Mouse (Mus musculus): ENCODE results near the gene Acaca. TPM values are rescaled to one million over a fixed set of nuclear protein-coding genes. Genes with fewer than 3 reads are reported as not detected.

Gene Acaca
- polyA plus RNA-seq, 1 experiment from 2014 or later: 14.4 TPM

DNA sequence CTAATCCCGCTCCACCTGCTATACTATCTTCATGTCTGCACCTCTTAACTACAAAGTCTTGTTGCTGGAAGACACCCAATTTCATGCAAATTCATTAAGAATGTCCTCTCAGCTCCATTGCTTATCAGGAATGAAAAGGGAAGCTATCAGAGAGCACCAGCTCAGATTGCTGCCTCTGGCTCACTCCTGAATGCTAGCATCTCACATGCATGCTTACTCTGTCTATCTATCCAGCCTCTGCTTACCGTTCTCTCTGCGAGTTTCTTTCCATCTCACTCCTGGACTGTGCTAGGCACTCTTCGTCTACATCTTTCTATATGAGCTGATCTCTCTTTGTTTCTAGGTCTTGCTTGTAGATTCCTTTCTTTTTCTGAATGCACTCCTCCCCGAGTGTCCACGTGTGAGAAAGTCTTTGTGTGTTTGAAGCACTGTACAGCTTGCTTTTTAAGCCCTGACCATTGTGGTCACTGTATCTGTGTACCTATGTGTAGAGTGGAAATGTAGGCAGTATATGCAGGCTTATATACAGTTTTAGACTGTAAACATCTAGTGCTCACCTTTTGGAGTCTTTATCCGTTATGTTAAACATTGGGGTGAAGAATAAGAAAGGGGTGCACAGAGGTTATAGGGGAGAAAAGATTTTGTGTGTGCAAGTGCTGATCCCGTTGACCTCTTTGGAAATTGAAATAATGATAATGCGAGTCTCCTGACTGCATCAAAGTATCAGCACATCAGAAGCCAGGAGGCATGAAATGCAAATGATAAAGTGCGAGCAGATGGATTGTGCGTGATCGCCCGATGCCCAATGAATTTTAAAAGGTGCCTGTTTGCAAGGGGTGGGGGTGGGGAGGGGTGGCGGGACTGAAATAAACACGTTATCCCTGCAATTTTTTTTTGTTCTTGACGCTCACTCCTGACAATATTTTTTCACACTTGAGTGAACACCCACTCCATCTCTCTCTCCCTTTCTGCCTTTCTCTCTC lies 219.7 kb downstream of the Acaca start:
- H3K4me3 ChIP-seq (replicated peaks): no peak overlapping the region
- H3K4me1 ChIP-seq: no peaks in the 10 kb centered on the region
- H3K36me3 ChIP-seq: no peaks in the 10 kb centered on the region; the same call in 1 of the 2 replicates
- no peak overlapping the region for H3K4me2 ChIP-seq
- WGBS: 83% methylated on average over 16 of the region's 16 CpGs
- H3K9me3 ChIP-seq (replicated peaks): no peaks in the 10 kb centered on the region
- H3K27ac ChIP-seq: no peak overlapping the region
- H3K27me3 ChIP-seq: no peaks in the 10 kb centered on the region
- no peak for ATAC-seq (replicated peaks; ENCODE audit: low FRiP score)
- H3K9ac ChIP-seq: no peak overlapping the region

GRCm38 (mm10) chr11:84351150-84351549 lies 221.7 kb downstream of the Acaca start:
- no peak overlapping the region for H3K4me3 ChIP-seq (replicated peaks)

GRCm38 (mm10) chr11:84353058-84353726 lies 223.7 kb downstream of the Acaca start:
- no peak overlapping the region for H3K4me2 ChIP-seq
- no peak for ATAC-seq (replicated peaks; ENCODE audit: low FRiP score)
- H3K27me3 ChIP-seq: no peaks in the 10 kb centered on the region
- 84% methylated on average over 7 of the region's 7 CpGs for WGBS
- H3K4me1 ChIP-seq: peaks cover 6% of the 10 kb centered on the region; the same call in 1 of the 2 replicates
- H3K9ac ChIP-seq: no peak overlapping the region
- no peak overlapping the region for H3K27ac ChIP-seq
- H3K9me3 ChIP-seq (replicated peaks): no peaks in the 10 kb centered on the region
- no peak overlapping the region for H3K4me3 ChIP-seq (replicated peaks)
- H3K36me3 ChIP-seq: no peaks in the 10 kb centered on the region; the same call in 1 of the 2 replicates

More at GRCm38 (mm10) chr11:84351150-84351549, 221.7 kb downstream of the Acaca start:
- no peaks in the 10 kb centered on the region for H3K27me3 ChIP-seq
- H3K36me3 ChIP-seq: no peaks in the 10 kb centered on the region; the same call in 1 of the 2 replicates
- H3K9me3 ChIP-seq (replicated peaks): no peaks in the 10 kb centered on the region
- H3K4me2 ChIP-seq: no peak overlapping the region
- no peak for ATAC-seq (replicated peaks; ENCODE audit: low FRiP score)
- H3K9ac ChIP-seq: no peak overlapping the region
- 93% methylated on average over 1 of the region's 1 CpGs for WGBS
- peaks cover 4% of the 10 kb centered on the region; the same call in 1 of the 2 replicates for H3K4me1 ChIP-seq
- no peak overlapping the region for H3K27ac ChIP-seq

- ATAC-seq (replicated peaks; ENCODE audit: low FRiP score): no peak
- no peaks in the 10 kb centered on the region; the same call in 1 of the 2 replicates for H3K36me3 ChIP-seq
Observed at GRCm38 (mm10) chr11:84357304-84357703, 227.8 kb downstream of the Acaca start.

GRCm38 (mm10) chr11:84357771-84358170 lies 228.3 kb downstream of the Acaca start:
- no peak overlapping the region for H3K9ac ChIP-seq
- no peak overlapping the region for H3K27ac ChIP-seq
- no peaks in the 10 kb centered on the region for H3K9me3 ChIP-seq (replicated peaks)
- no peak for ATAC-seq (replicated peaks; ENCODE audit: low FRiP score)
- H3K27me3 ChIP-seq: no peaks in the 10 kb centered on the region
- H3K4me1 ChIP-seq: peaks cover 20% of the 10 kb centered on the region
- 69% methylated on average over 2 of the region's 2 CpGs for WGBS
- H3K36me3 ChIP-seq: no peaks in the 10 kb centered on the region; the same call in 1 of the 2 replicates
- H3K4me3 ChIP-seq (replicated peaks): no peak overlapping the region
- no peak overlapping the region for H3K4me2 ChIP-seq

More at GRCm38 (mm10) chr11:84357304-84357703, 227.8 kb downstream of the Acaca start:
- Histone ChIP-seq H3K4me2 (no peak overlapping the region), H3K27ac (no peak overlapping the region), H3K9ac (no peak overlapping the region), H3K4me3 (replicated peaks) (no peak overlapping the region), H3K4me1 (peaks cover 15% of the 10 kb centered on the region), H3K9me3 (replicated peaks) (no peaks in the 10 kb centered on the region), H3K27me3 (no peaks in the 10 kb centered on the region)
- WGBS: 82% methylated on average over 3 of the region's 3 CpGs

DNA sequence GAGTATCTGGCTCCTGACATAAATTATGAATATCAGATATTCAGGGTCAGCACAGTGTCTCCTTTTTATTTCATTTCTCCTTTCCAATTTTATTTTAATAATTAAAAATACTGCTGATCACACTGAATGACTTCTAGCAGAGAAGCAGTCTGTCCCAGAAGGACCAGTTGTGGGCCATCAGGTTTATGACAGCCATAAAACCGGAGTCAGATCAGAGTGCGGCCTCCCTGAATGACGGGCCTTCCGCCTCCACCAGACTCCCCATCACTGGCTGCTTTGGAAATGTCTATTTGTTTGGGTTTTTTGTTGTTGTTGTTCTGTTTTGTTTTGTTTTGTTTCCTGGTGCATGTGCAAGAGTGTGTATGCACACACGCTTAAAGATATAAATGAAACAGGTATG lies 232.1 kb downstream of the Acaca start:
- H3K27ac ChIP-seq: no peak overlapping the region
- ATAC-seq (replicated peaks; ENCODE audit: low FRiP score): no peak
- H3K9ac ChIP-seq: no peak overlapping the region
- H3K4me2 ChIP-seq: no peak overlapping the region
- H3K27me3 ChIP-seq: no peaks in the 10 kb centered on the region
- no peak overlapping the region for H3K4me3 ChIP-seq (replicated peaks)
- H3K4me1 ChIP-seq: peaks cover 20% of the 10 kb centered on the region
- WGBS: 40% methylated on average over 5 of the region's 5 CpGs
- no peaks in the 10 kb centered on the region for H3K9me3 ChIP-seq (replicated peaks)
- H3K36me3 ChIP-seq: peaks cover 13% of the 10 kb centered on the region; the same call in 1 of the 2 replicates

DNA sequence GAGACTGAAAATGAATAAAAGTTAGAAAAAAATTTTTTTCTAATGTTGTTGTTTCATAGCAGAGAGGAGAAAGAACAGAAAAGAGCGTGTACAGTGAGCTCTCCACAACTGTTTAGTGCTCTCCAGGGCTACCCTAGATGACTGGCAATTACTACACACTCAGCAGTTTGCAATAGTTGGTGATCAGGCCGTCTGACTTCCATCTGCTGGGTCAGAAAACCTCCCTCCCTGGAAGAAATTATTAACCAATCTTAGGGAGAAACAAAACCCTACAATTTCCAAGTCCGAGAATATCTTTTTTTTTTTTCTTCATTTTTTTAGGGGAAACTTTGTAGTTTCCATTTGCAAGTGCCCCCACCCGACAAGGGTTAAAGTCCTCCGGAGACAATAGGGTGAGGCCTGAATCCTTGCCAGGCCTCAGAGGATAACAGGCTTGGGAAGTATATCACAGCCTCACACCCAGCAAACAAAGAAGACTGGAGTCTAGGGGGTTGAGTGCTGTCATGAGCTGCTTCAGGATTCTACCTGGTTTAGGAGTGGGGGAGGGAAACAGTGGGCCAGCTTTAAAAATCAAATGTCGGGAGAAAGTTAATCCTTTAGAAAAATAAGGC lies 233.3 kb downstream of the Acaca start:
- no peak overlapping the region for H3K4me2 ChIP-seq
- ATAC-seq (replicated peaks; ENCODE audit: low FRiP score): no peak

GRCm38 (mm10) chr11:84365313-84365712 lies 235.8 kb downstream of the Acaca start:
- H3K4me2 ChIP-seq: no peak overlapping the region
- no peak overlapping the region for H3K4me3 ChIP-seq (replicated peaks)
- peaks cover 13% of the 10 kb centered on the region; the same call in 1 of the 2 replicates for H3K36me3 ChIP-seq
- ATAC-seq (replicated peaks; ENCODE audit: low FRiP score): no peak
- no peaks in the 10 kb centered on the region for H3K9me3 ChIP-seq (replicated peaks)
- 71% methylated on average over 1 of the region's 1 CpGs for WGBS
- H3K4me1 ChIP-seq: peaks cover 18% of the 10 kb centered on the region
- H3K27ac ChIP-seq: no peak overlapping the region
- no peak overlapping the region for H3K9ac ChIP-seq
- no peaks in the 10 kb centered on the region for H3K27me3 ChIP-seq

More for the DNA sequence above, 233.3 kb downstream of the Acaca start:
- Histone ChIP-seq H3K4me3 (replicated peaks) (no peak overlapping the region), H3K36me3 (peaks cover 13% of the 10 kb centered on the region; the same call in 1 of the 2 replicates), H3K4me1 (peaks cover 18% of the 10 kb centered on the region), H3K27ac (no peak overlapping the region), H3K9me3 (replicated peaks) (no peaks in the 10 kb centered on the region), H3K9ac (no peak overlapping the region), H3K27me3 (no peaks in the 10 kb centered on the region)
- 34% methylated on average over 6 of the region's 6 CpGs for WGBS

DNA sequence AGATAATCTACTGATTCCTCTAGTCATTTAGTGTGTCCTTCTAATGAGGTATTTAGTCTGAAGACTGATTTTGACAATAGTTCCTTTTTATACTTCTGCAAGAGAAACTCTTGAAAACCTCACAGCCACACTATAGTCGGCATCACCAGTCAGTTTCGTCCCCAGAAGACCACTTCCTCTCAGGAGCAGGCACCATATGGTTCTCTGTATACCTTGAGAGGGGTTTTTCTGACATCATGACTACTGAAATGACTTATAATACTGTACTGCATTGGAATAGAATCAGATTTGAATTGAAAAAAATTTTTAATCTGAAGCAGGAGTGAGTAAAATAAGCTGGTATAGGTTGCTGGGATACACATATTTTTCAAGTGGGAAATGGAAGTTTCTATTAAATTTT lies 239.4 kb downstream of the Acaca start:
- Histone ChIP-seq H3K36me3 (peaks cover 26% of the 10 kb centered on the region), H3K27me3 (no peaks in the 10 kb centered on the region), H3K4me1 (no peaks in the 10 kb centered on the region), H3K4me2 (no peak overlapping the region), H3K9me3 (replicated peaks) (no peaks in the 10 kb centered on the region), H3K9ac (no peak overlapping the region), H3K27ac (no peak overlapping the region), H3K4me3 (replicated peaks) (no peak overlapping the region)
- ATAC-seq (replicated peaks; ENCODE audit: low FRiP score): no peak
- WGBS: 86% methylated on average over 2 of the region's 2 CpGs

GRCm38 (mm10) chr11:84373122-84373521 lies 243.7 kb downstream of the Acaca start:
- ATAC-seq (replicated peaks; ENCODE audit: low FRiP score): no peak
- Histone ChIP-seq H3K9ac (no peak overlapping the region), H3K27ac (no peak overlapping the region), H3K4me2 (no peak overlapping the region), H3K9me3 (replicated peaks) (no peaks in the 10 kb centered on the region), H3K36me3 (peaks cover 19% of the 10 kb centered on the region), H3K27me3 (no peaks in the 10 kb centered on the region), H3K4me3 (replicated peaks) (no peak overlapping the region), H3K4me1 (no peaks in the 10 kb centered on the region)
- WGBS: 89% methylated on average over 4 of the region's 4 CpGs

GRCm38 (mm10) chr11:84375951-84376496 lies 246.6 kb downstream of the Acaca start:
- no peak for ATAC-seq (replicated peaks; ENCODE audit: low FRiP score)
- Histone ChIP-seq H3K27ac (no peak overlapping the region), H3K4me2 (no peak overlapping the region), H3K27me3 (no peaks in the 10 kb centered on the region), H3K9me3 (replicated peaks) (no peaks in the 10 kb centered on the region), H3K9ac (no peak overlapping the region), H3K4me1 (no peaks in the 10 kb centered on the region), H3K4me3 (replicated peaks) (no peak overlapping the region), H3K36me3 (peaks cover 23% of the 10 kb centered on the region)
- WGBS: 58% methylated on average over 3 of the region's 3 CpGs

Data from kidney, embryonic 15.5 days (tissue).